Mouse (Mus musculus) 3T3-L1 (cell line): ENCODE data around the gene Rgl1.

Source experiments
- DNase-seq: peaks from one replicate; pipeline ENCODE4 v3.0.0-alpha.2; 2015; ENCODE audit warnings: low read depth, low spot score

Rgl1 gene

DNA sequence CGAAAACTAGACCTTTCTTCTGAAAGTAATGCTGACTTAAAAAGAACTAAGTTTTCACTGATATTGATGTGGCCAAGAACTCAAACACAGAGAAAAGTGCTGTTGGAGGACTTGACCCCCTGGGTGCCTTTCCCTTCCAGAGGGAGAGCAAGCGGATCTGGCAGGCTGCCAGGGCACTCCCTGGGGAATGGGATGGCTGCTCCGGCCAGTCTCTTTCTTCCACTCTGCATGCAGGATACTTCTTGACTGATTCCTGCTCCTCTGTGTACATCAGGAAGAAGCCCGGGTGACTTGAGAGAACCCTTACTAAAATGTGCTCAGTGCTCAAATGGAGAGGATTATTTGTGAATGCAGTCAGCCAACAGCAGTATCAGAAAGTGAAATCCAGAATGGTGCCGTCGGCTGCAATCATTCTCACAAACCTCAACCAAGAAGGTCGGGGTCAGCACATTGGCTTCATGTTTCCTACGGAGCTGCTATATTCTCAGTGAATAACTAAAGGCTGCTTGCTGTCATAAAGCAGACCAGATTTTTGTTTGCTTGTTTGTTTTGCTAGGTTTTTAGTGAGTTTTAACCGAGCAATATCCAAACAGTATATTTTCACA, 176.7 kb downstream of the Rgl1 start:
- peak; percentile 54 for DNase-seq

DNA sequence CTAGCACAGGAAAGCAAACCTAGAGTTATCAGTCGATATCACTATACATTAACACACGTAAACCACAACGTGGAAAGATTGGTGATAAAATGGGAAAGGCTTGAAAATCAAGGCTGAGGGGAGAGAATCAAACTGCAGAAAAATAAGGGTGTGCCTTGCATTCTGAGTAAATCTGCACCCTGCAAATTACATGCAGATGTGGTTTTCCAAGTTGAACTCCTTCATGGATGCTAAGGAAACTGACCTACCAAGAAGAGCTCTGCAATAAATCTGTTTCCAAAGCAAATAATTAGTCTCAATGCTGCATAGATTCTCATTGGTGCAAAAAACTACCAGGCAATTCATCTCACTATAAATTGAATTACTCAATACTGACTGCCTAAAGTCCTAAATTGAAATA, 178.7 kb downstream of the Rgl1 start:
- DNase-seq: no peak

DNA sequence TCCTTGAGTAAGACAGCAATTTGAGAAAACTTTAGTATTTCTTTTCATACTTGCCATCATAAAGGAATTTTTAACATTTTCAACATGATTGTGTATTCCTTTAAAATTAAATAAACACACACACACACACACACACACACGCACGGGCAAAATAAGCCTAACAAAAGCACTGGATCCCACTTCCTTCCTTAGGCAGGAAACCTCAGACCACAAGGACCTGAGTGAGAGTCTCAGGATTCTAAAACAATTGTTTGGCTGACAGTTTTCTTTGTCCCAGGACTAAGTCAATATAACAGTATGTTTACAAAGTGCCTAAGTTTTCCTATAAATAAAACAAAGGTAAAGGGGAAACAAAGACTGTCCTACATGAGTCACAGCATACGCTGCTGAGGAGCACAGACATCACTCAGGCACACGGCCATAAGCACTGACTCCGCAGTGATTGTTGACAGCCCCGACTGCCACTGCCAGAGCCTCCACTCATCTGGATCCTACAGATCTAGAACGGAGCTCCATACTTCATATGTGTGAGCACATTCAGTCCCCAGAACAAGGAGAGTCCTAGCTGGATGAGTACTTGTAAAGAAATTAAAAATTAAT, 180.7 kb downstream of the Rgl1 start:
- peak; percentile 44 for DNase-seq

DNA sequence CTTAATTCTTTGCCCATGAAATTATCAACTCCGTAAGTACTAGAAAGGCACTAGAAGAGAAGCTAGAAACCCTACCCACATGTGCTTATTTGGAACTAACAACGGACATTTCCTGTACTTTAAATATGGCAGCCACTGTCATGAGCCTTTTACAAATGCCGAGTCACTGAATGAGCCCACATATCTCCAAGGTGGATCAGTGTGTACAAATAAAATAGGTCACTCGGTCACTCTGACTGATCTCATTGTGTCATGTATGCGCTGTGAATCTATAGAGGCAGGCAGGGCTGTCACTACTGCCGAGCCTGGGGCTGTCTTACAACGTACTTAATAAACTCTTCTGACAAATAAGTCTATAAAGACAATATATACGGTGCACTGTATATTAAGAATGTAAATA, 181.2 kb downstream of the Rgl1 start:
- DNase-seq: no peak

DNA sequence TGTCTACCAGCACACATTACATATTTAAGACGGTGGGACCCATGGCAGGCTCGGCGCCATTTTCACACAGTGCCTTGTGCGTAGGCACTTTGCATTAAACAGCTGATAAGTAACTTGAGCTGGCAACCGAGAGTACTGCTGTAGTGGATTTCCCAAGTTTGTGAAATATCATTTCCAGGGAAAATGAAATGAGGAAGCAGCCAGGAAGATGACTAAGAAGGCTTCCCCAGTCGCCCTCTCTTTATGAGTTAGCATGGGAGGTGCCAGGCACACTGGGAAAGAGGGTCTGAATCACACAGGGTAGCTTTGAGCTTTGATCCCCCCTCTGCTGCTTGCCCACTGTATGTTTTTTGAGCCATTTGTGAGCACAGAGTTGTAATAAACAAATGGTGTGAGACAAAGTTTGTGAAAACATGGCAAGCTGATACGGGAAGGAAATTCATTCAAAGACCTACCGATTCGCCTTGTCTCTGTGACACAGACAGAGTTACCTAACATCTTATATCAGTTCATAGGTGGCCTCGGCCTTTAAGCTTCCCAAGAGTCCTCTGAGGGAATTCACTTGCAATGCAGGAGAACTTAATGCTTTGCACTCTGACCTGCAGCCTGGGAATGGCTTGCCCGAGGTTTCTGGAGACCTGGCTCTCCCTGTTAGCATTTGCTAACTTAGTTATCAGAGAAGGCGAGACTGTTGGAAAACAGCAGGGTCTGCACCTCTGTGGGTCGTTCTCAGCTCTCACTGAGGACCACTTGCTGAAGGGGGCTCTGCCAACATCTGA, 184.8 kb downstream of the Rgl1 start:
- DNase-seq: peak; percentile 49

DNA sequence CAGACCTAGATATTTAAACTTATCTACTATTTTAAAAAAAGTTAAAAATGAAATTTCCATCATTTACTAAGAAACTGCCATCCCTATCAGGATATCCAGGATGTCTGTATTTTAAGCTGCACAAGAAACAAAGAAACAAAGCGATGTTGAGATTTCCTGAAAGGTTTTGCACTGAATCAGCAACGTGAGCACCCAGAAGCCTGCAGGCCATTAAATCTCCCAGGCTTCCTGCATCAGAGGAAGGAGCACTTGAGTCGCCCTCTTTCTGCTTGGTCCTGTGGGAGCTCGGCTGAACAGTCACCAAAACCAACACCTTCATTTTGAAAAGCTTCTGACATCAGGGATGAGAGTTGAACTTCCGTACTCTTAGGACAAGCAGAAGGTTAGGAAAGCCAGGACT, 187.2 kb downstream of the Rgl1 start:
- no peak for DNase-seq

DNA sequence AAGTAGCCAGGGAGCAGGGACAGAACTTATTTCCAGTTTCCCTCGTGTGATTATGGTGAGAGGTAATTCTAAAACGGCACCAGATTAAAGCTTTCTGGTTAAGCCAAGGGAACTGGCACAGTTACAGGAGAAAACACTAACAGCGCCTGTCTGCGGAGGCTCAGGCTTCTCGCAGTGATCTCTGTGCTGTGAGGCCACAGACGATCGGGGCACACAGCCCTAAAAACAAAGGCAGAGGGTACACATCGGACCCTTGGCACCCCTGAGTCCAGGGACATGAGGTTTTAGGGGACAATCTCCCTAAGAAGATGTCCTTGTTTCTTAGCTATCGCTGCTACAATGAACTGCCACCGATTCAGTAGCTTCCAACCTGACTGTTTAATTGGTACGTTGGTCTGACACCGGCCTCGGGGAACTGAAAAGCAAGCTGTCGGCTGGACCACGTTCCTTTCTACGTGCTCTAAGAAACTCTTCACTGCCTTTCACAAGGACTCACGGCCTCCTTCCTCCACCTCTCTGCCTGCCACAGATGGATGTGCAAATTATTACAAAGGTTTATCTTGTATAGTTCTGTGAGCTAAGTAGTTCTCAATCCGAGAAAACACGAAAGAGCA, 187.9 kb downstream of the Rgl1 start:
- DNase-seq: no peak

DNA sequence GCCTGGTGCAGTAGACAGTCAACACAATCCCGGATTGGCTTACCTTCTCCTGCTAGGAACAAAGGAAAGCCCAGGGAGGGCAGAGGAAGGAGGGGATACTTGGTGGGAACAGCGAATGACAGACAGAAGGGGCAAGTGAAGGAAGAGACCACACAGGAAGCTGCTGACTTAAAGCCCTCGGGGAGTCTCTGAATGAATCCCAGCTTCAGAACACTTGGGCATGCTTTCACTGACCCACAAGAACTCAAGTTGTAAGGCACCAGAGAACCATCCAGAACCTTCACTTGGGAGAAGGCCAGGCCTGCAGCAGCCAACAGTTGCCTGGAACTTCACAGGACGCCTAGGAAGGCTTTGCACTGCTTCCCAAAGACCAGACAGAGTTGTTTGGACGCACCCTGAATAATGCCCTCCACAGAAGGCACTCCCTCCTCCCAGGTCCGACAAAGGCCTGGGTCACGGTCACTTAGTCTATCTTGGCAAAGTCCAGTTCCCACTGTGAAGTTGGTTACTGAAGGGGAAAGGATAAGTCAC, 189.5 kb downstream of the Rgl1 start:
- DNase-seq: no peak

DNA sequence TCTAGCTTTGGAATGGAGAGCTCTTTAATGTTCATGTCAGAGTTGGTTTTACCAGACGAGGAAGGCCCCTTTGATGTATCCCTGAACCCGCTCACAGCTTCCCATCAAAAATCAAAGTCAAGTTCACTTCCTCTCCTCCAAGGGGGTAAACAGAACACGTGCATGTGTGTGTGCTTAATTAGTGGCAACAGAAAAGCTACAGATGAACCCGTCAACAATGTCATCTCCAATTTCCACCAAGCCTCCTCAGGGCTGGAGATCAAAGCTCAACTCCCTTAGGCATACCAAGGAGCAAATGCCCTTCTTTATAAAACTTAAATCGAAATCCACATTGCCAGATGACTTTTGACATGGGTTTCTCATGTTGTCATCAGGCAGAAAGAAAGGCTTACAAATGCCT, 191.1 kb downstream of the Rgl1 start:
- DNase-seq: no peak

DNA sequence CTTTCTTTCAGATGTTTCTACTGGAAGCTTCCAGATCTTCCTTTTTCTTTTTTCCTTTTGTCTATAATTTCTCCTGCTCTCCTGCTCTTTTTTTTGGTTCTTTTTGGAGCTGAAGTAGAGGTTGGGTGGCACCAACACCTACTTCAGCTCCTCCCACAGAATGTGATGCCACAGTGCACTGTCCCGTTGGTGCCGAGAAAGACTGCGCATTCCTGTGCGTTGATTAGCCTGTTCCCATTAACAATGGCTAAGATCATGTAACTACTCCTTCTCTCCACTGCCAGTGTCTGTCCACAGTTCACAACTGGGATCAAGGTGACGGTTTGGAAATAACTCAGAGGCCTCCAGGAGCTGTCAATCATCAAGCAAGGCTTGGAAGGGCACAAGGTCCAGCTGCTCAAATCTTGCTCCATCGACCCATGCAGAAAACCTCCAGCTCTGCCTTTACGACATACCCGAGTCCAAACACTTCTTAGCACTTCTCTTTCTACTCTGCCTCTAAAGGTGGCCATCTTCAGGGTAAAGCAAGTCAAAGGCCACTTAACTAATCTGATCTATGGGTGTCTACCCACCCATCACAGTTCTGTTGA, 192.6 kb downstream of the Rgl1 start:
- DNase-seq: no peak

DNA sequence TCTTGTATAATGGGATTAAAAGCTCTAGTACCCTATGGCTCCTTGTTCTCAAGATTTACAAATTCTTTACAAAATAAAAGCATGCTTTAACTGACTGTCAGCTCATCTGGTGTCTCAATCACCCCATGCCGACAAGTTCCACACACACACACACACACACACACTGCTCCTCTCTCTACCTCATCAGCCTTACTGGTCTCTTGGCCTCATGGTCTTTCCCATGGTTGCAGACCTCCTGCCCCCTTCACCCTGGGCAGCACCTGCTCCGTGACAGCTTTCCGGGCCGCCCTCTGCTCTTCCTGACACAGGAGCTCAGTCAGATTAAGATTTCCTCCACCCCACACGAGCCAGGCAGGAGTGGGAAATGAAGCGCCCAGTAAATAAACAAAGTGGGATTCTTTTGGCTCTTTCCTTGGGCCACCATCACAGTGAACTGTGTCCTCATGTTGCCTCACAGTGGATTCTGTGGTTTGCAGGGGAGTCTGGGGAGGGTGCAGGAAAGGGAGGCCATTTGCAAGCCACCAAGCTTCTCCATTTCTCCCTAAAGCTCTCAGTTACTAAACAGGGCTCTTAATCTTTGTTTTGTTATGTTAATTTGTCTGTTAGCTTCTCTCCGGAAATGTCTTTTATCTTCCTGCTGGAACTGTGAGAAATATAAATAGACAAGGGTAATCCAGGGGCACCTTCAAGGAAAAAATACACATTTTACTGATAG, 193.2 kb downstream of the Rgl1 start:
- DNase-seq: no peak

DNA sequence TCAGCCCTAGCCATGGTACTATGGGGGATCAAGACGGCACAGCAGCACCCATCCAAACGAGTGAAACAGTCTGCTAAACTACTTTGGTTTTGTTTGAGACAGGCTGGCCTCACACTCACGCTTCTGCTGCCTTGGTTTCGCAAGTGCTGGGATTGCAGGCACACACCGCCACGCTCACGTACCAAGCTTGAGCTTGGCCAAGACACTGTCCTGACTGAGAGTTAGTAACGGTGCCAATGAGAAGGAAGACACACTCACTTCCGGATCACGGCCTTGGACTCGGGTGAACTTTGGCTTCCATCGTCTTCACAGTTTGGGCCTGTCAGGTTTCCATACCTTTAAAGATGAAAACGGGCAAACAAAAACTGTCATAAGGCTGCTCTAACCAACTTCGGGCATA, 194.8 kb downstream of the Rgl1 start:
- no peak for DNase-seq

DNA sequence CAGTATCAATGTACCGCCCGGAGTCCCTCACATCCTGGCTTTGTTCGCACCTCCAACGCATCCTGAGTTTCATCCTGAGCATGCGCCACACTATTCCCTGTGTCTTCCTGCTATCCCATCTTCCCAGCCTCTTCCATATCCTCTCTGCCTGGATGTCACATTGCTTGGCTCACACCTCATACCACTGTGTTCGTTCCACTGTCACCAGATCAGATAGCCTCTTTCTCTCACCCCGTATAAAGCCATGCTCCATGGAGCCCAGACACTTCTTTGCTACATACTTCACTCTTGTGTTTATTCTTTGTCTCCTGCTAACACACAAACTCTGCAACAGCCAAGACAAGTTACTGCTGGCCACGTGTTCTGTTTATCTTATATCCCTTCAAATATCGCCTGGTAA, 195.5 kb downstream of the Rgl1 start:
- DNase-seq: no peak

DNA sequence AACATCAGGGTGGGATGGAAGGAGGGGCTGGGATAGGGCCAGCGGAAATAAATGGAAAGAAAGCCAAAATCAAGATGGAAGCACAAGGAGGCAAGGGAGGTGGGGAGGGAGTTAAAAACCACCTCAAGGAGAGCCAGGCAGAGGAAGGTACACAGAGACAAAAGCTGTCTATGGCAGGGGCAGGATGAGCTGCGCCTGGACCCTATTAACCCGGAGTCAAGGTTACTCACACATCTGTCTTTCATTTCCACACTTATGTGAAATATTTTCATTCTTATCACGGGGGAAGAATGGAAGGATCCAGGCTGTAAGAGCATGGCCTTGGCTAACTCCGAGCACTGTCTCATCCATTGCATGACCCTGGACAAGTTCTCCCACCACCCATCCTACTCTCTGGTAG, 202.9 kb downstream of the Rgl1 start:
- DNase-seq: peak; percentile 31

DNA sequence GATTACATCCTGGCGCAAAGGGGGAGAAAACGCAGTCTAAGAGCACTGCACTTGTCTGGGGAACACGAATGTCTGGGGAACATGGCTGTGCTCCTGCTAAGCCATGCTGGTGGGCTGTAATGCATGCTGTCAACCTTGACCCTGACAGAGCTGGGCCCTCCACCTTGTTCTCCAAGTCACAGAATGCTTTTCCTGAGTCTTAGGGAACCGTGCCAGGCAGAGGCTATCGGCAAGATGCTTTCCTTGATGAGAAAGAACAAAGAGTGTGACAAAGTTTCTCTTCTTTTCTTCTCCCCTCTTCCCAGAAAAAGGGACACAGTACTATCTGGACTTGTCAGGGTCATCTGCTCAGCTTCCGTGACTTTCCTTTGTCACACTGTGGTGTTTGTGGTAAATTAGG, 203.3 kb downstream of the Rgl1 start:
- DNase-seq: peak; percentile 18

DNA sequence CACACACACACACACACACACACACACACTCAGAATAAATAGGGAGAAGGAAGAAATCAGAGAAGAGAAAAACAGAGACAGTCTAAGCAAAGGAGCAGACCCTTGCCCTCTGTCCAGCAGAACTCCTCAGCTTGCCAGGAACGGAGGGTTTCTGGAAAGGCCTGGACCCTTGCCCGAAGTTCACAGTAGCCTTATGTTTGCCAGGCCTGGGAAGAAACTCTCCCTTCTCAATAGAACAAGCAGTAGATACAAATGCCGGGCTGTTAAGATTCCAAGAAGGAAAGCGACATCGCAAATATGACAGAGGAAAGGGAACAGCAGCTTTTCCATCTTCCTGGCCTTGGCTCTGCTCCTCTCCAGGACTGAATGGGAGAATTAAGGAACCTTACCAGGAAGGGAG, 205.7 kb downstream of the Rgl1 start:
- DNase-seq: no peak

DNA sequence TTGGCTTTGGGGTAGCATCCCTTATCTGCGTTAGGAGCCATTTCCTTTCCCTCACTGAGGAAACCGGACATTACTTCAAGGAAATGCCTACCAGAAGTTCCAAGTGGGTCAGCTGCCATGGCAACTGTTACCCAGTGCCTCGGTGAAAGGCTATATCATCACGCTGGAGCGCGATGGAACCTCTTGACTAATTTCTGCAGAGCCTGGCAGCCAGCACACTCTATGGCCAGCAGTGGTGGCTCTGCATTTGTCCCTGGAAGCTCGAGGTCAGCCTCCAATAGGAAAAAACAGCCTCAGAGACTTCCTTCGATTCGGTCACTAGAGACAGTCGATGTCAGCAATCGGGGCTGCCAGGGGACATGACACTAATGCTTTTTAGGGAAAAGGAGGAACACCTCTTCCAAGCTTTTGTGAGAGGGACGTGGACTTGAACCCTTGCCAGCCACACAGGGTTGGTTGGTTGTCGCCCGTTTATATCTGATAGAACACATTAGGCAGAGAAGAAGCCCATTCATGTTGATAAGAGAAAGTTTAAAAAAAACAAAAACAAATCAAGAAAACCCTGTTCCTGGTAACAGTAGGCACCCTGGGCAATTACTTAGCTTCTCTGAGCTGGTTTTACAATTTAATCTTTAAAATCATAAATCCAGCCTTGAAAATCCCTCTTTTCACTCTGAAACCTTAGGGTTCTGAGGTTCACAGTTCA, 209.4 kb downstream of the Rgl1 start:
- no peak for DNase-seq

DNA sequence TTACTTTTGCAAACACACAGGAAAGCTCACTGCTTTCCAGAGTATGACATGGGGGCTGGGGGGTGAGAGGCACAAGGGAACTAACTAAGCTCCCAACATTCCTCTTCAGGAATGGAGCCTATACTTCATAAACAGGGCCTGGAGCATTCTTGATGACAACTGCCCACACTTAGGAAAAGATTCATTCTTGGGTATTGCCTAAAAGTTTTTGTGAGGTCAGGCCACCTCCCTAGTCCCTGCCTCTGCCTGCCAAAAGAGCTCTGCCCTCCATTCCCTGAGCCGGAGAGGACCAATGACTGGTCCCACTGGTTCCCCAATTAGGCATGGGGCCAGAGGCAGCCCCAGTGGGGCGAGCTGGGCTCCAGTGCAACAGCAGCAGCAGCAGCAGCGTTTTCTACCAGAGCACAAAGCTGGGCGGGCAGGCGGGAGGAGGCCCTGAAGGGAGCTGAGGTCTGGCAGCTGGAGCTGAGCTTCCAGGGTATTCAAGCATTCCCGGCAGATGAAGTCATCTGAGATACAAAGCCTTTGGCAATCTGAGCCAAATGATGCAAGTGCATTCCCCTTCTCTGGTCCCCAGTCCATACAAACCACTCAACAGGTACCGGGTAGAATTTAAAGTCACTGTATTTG, 210.1 kb downstream of the Rgl1 start:
- DNase-seq: peak; percentile 98

DNA sequence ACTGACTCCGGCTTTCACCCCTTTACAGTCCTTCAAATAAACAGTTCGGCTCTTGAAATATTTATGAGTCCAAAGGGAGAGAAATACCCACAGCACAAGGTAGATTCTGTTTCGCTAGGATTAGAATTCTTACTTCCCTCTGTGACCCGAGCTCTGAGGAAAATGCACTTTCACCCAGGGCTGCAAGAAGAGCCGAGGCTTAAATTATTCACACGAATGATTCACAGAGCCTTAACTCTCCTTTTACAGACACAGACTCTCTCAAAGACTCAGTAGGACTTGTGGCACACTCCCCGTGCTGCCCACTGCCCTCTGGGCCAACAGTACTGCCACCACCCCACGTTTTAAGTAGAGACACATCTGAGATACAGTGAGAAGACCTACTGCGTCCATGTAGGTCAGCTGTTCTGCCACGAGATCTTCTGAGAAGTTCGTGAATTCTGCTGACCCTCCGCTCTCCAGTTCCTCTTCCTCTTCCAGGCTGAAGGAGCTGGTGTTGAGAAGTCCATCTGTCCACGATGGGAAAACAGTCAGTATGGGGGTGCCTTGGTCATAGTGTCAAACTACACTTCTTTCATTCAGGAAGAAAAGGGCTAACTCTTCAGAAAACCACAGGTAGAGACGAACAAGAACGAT, 212.1 kb downstream of the Rgl1 start:
- no peak for DNase-seq

DNA sequence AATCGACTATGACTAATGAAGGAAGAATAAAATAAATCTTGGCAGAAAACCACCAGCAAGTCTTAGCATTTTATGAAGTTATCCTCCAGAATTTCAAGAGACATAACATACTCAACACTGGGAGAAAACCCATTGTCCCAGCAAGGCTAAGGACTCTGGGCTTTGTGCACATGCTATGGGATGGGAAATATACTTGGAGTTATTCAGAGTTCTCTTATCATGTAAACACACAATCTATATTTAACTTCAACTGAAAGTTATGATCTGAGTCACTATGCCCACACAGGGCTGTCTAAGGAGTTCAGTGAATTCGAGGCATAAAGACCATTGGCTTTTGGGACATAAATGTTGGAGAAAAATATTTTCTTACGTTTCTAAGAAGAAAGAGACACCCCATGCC, 215.2 kb downstream of the Rgl1 start:
- peak; percentile 59 for DNase-seq
